ENCODE assay signal across 14 mouse cellular contexts in the genomic region with DNA sequence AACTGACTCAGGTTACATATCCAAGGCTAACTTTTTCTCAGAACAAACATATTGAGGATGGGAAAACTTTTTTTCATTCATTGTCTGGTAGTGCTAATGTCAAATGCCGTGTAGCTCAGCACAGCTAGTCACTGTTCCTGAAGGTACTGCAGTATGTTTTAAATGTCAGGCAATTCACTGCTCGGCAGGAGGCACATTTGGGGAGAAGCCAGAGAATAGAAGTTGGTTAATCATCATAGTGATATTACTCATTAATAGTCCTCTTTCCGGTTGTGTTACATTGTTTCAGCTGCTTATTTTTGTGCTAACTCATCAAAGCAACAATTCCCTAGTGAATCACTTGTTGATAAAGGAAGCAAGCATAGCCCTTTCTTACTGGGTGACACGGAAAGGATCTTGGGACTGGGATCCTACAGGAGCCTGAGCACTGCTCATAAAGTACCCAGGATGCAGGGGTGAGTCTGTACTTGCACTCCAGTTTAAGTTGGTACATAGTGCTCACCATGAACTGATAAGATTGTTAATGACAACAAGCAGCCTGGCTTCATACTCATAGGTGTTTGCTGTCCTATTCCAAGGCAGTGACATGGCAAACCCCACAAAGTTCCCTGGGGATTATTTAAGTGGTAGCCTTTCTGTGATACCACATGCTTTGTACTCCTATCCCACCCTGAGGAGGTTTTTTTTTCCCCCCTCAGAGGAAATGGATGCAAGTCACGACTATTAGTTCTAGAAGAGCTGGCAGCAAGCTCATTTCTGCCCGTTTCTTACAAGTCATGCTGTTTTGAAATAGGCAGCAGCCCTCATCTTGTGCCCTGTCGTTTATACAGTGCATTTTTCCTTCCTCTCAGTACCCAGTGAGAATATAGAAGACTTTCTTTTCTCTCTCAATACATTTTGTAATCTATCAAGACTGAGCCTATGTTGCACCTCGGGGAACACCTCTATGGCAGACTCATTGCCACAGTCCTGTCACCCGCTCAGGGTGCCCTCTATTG.
A peak's percentile ranks its signal among the peaks of the same experiment; 100 is the strongest.
DNase-seq lines count a peak whose midpoint lies in the region; ATAC-seq and TF ChIP-seq lines count a peak whose summit lies in the region.
"Had no signal": no experiment of that assay in that cellular context is flagged by ENCODE, and none has a peak within 500 bp of the region (broad histone marks: within the 10 kb centered on the region; RNA-seq: fewer than 3 reads in every experiment).

No protein-coding gene starts in this region.

- peak; percentile 44; the same call in 1 of the 2 replicates for ATAC-seq in intestine, embryonic 16.5 days
- ATAC-seq in intestine, embryonic 15.5 days, result no peak; the same call in 1 of the 2 replicates
- ATAC-seq in lung, embryonic 14.5 days (ENCODE audit: insufficient read depth), result no peak
- peak; percentile 39; the same call in 1 of the 2 replicates for ATAC-seq in megakaryocyte progenitor cell, adult 5-6 weeks (replicated peaks; ENCODE audit: poor library complexity)

- no peaks in the 10 kb centered on the region for H3K27me3 ChIP-seq in intestine, embryonic 16.5 days (replicated peaks; ENCODE audit: control insufficient read depth, insufficient read depth, low read length)
- H3K27me3 ChIP-seq in intestine, embryonic 15.5 days (replicated peaks), result no peaks in the 10 kb centered on the region
- H3K27me3 ChIP-seq in lung, embryonic 14.5 days (ENCODE audit: insufficient read depth, low read length), result no peaks in the 10 kb centered on the region
- H3K27me3 ChIP-seq: embryonic facial prominence, embryonic 12.5 days; forebrain, embryonic 12.5 days; liver, embryonic 13.5 days had no signal

- H3K9me3 ChIP-seq in intestine, embryonic 16.5 days (ENCODE audit: control insufficient read depth, low read length), result no peaks in the 10 kb centered on the region
- H3K9me3 ChIP-seq in intestine, embryonic 15.5 days, result no peaks in the 10 kb centered on the region
- no peaks in the 10 kb centered on the region for H3K9me3 ChIP-seq in lung, embryonic 14.5 days (ENCODE audit: low read depth, low read length)
- H3K9me3 ChIP-seq: embryonic facial prominence, embryonic 12.5 days; forebrain, embryonic 12.5 days; heart, embryonic 10.5 days; liver, embryonic 13.5 days; midbrain, embryonic 10.5 days had no signal

- WGBS in intestine, embryonic 16.5 days, result 58% methylated on average over 9 of the region's 9 CpGs
- 57% methylated on average over 9 of the region's 9 CpGs for WGBS in intestine, embryonic 15.5 days
- whole genome bisulfite sequencing in lung, embryonic 14.5 days, result 47% methylated on average over 9 of the region's 9 CpGs

- H3K9ac ChIP-seq in intestine, embryonic 16.5 days (ENCODE audit: low read depth, low read length), result no peak overlapping the region
- no peak overlapping the region for H3K9ac ChIP-seq in intestine, embryonic 15.5 days
- H3K9ac ChIP-seq in lung, embryonic 14.5 days, result no peak overlapping the region
- H3K9ac ChIP-seq: embryonic facial prominence, embryonic 12.5 days; forebrain, embryonic 12.5 days; liver, embryonic 13.5 days had no signal

- H3K4me2 ChIP-seq in intestine, embryonic 16.5 days (ENCODE audit: low read depth, low read length), result no peak overlapping the region
- no peak overlapping the region for H3K4me2 ChIP-seq in intestine, embryonic 15.5 days (replicated peaks)
- H3K4me2 ChIP-seq in lung, embryonic 14.5 days, result no peak overlapping the region
- H3K4me2 ChIP-seq: embryonic facial prominence, embryonic 12.5 days; forebrain, embryonic 12.5 days; liver, embryonic 13.5 days had no signal

- no peak for TF ChIP-seq CTCF in lung, embryonic 14.5 days (IDR thresholded peaks at IDR 0.05; ENCODE audit: low read depth)
- TF ChIP-seq CTCF in embryonic fibroblast, embryonic 13.5 days (IDR thresholded peaks at IDR 0.05; ENCODE audit: borderline replicate concordance, insufficient read depth, low read length), result no peak

- no peak for TF ChIP-seq POLR2A in embryonic fibroblast, embryonic 13.5 days (IDR thresholded peaks at IDR 0.05; ENCODE audit: low read depth, low read length)

- H3K36me3 ChIP-seq in intestine, embryonic 16.5 days (ENCODE audit: control insufficient read depth, insufficient read depth, low read length), result no peaks in the 10 kb centered on the region
- no peaks in the 10 kb centered on the region for H3K36me3 ChIP-seq in intestine, embryonic 15.5 days
- H3K36me3 ChIP-seq in lung, embryonic 14.5 days (ENCODE audit: insufficient read depth), result no peaks in the 10 kb centered on the region
- H3K36me3 ChIP-seq: embryonic facial prominence, embryonic 12.5 days; forebrain, embryonic 12.5 days; heart, embryonic 10.5 days; liver, embryonic 13.5 days; midbrain, embryonic 10.5 days had no signal

- H3K27ac ChIP-seq in intestine, embryonic 16.5 days (ENCODE audit: low read length), result no peak overlapping the region
- H3K27ac ChIP-seq in intestine, embryonic 15.5 days, result no peak overlapping the region
- no peak overlapping the region for H3K27ac ChIP-seq in lung, embryonic 14.5 days (ENCODE audit: low read depth)
- 0 out of 2 replicates have a peak overlapping the region, but pooled peaks have one; percentile 2 for H3K27ac ChIP-seq in embryonic fibroblast, embryonic 13.5 days (ENCODE audit: insufficient read depth, low read length)
- H3K27ac ChIP-seq: embryonic facial prominence, embryonic 12.5 days; forebrain, embryonic 12.5 days; heart, embryonic 10.5 days; liver, embryonic 13.5 days; midbrain, embryonic 10.5 days had no signal

- no peak overlapping the region for H3K4me3 ChIP-seq in intestine, embryonic 16.5 days (ENCODE audit: low read length)
- no peak overlapping the region for H3K4me3 ChIP-seq in intestine, embryonic 15.5 days (replicated peaks)
- no peak overlapping the region for H3K4me3 ChIP-seq in lung, embryonic 14.5 days (ENCODE audit: low read depth, low read length)
- no peak overlapping the region for H3K4me3 ChIP-seq in embryonic fibroblast, embryonic 13.5 days (ENCODE audit: insufficient read depth, low read length)
- H3K4me3 ChIP-seq: embryonic facial prominence, embryonic 12.5 days; forebrain, embryonic 12.5 days; heart, embryonic 10.5 days; liver, embryonic 13.5 days; midbrain, embryonic 10.5 days had no signal

- no peaks in the 10 kb centered on the region; the same call in 1 of the 2 replicates for H3K4me1 ChIP-seq in intestine, embryonic 16.5 days (ENCODE audit: control insufficient read depth, insufficient read depth, low read length)
- no peaks in the 10 kb centered on the region for H3K4me1 ChIP-seq in intestine, embryonic 15.5 days (replicated peaks)
- peaks cover 6% of the 10 kb centered on the region for H3K4me1 ChIP-seq in lung, embryonic 14.5 days (ENCODE audit: insufficient read depth)
- H3K4me1 ChIP-seq in embryonic fibroblast, embryonic 13.5 days (ENCODE audit: control insufficient read depth, insufficient read depth, low read length), result no peaks in the 10 kb centered on the region; the same call in 1 of the 2 replicates
- H3K4me1 ChIP-seq: liver, embryonic 13.5 days had no signal

- peak; percentile 32 for DNase-seq in lung, embryonic 14.5 days
- no peak for DNase-seq in lung, adult 18-20 months
- DNase-seq in spleen, postnatal 4 days (ENCODE audit: low spot score in 2 of 2), result no peak
- DNase-seq: cerebellum, postnatal 14 days; heart, postnatal 36 days; liver, embryonic 13.5 days had no signal

Comparison
In these comparisons a context has a peak if more than half of its experiments do, and no peak if none do; other contexts are left out.
1. ATAC-seq: peak in intestine, embryonic 16.5 days (single experiment) and megakaryocyte progenitor cell, adult 5-6 weeks (single experiment); none in intestine, embryonic 15.5 days (single experiment) and lung, embryonic 14.5 days (single experiment).